Mouse (Mus musculus): ENCODE data around the gene Prkcsh. TPM values are rescaled to one million over a fixed set of nuclear protein-coding genes. Genes with fewer than 3 reads are reported as not detected.

Prkcsh gene
- polyA plus RNA-seq, 1 experiment from 2014 or later = 93.8 TPM

GRCm38 (mm10) chr9:22049721-22050270, 47.2 kb downstream of the Prkcsh start:
- Histone ChIP-seq H3K4me2 (ENCODE audit: low read length) (peak overlapping the region; percentile 13; the same call in 1 of the 2 replicates), H3K9me3 (ENCODE audit: control insufficient read depth, low read length) (no peaks in the 10 kb centered on the region), H3K36me3 (ENCODE audit: control insufficient read depth, insufficient read depth, low read length) (no peaks in the 10 kb centered on the region), H3K27ac (ENCODE audit: low read depth) (no peak overlapping the region), H3K4me3 (ENCODE audit: low read depth, low read length) (peak overlapping the region; percentile 28), H3K27me3 (replicated peaks; ENCODE audit: control insufficient read depth, insufficient read depth, low read length) (peaks cover 64% of the 10 kb centered on the region), H3K4me1 (replicated peaks; ENCODE audit: control insufficient read depth, insufficient read depth, low read length) (peaks cover 17% of the 10 kb centered on the region), H3K9ac (ENCODE audit: low read length) (no peak overlapping the region)
- DNase-seq (ENCODE audit: low spot score) (no peak), ATAC-seq (replicated peaks; ENCODE audit: low FRiP score, low TSS enrichment, low read depth) (no peak)
- WGBS = 52% methylated on average over 4 of the region's 4 CpGs

DNA sequence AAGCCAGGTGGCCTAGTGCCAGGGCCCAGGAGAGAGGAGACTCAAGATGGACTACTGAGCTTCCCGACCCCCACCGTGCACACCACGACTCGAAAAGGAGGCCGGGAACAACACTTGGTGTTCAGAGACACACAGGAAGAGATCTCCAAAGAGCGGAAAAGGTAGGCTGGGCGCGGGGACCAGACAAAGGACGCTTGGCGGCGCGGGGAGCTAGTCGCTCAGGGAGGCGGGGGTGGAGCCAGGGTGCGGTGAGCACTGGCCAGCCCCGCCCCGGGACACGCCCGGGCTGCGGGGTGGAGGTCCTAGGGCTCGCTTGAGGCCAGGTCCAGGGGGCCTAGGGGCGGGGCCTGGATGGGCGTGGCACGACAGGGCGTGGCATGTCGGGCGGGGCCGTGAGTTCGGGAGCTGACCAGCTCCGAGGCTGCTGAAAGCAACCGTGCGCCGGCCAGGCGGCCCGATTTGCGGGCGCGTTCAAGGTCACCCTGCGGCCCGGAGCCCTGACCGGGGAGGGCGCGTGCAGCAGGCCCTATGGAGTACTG, 47.8 kb downstream of the Prkcsh start:
- Histone ChIP-seq H3K27me3 (replicated peaks; ENCODE audit: control insufficient read depth, insufficient read depth, low read length) (peaks cover 70% of the 10 kb centered on the region), H3K4me2 (ENCODE audit: low read length) (peak overlapping the region; percentile 56), H3K27ac (ENCODE audit: low read depth) (no peak overlapping the region), H3K9me3 (ENCODE audit: control insufficient read depth, low read length) (no peaks in the 10 kb centered on the region), H3K4me1 (replicated peaks; ENCODE audit: control insufficient read depth, insufficient read depth, low read length) (peaks cover 18% of the 10 kb centered on the region), H3K9ac (ENCODE audit: low read length) (no peak overlapping the region), H3K4me3 (ENCODE audit: low read depth, low read length) (peak overlapping the region; percentile 28), H3K36me3 (ENCODE audit: control insufficient read depth, insufficient read depth, low read length) (no peaks in the 10 kb centered on the region)
- ATAC-seq (replicated peaks; ENCODE audit: low FRiP score, low TSS enrichment, low read depth) (peak; percentile 45; the same call in 1 of the 2 replicates), DNase-seq (ENCODE audit: low spot score) (peak; percentile 82)
- 2% methylated on average over 43 of the region's 43 CpGs for WGBS

- Histone ChIP-seq H3K4me2 (ENCODE audit: low read length) (peak overlapping the region; percentile 56), H3K9ac (ENCODE audit: low read length) (no peak overlapping the region), H3K36me3 (ENCODE audit: control insufficient read depth, insufficient read depth, low read length) (no peaks in the 10 kb centered on the region), H3K4me1 (replicated peaks; ENCODE audit: control insufficient read depth, insufficient read depth, low read length) (peaks cover 18% of the 10 kb centered on the region), H3K27ac (ENCODE audit: low read depth) (no peak overlapping the region), H3K4me3 (ENCODE audit: low read depth, low read length) (peak overlapping the region; percentile 28), H3K27me3 (replicated peaks; ENCODE audit: control insufficient read depth, insufficient read depth, low read length) (peaks cover 77% of the 10 kb centered on the region), H3K9me3 (ENCODE audit: control insufficient read depth, low read length) (no peaks in the 10 kb centered on the region)
- ATAC-seq (replicated peaks; ENCODE audit: low FRiP score, low TSS enrichment, low read depth) = 0 out of 2 replicates have a peak, but pooled peaks have one; percentile 1
- DNase-seq (ENCODE audit: low spot score) = peak; percentile 59
- WGBS = 2% methylated on average over 57 of the region's 67 CpGs
Observed at GRCm38 (mm10) chr9:22051161-22051957, 48.8 kb downstream of the Prkcsh start.

DNA sequence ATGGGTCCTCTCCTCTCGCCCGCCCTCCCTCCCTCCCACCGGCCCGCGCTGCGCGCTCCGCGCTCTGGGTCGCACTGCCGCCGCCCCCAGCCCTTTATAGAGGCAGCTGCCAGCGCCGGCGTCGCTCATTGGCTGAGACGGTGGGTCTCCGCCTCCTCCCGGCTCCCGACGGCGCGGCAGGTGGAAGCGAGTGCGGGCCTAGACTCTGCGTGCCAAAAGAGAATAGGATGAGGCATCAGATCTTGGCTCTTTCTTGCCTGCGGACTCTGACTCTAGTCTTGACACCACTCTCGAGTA, 49.3 kb downstream of the Prkcsh start, which contains the start of gene Elavl3:
Elavl3 (minus strand) TSS at position 66 of the 297 bp plus-strand sequence.
- DNase-seq (ENCODE audit: low spot score) = peak; percentile 59
- Histone ChIP-seq H3K27ac (ENCODE audit: low read depth) (no peak within 1 kb of the TSS), H3K4me3 (ENCODE audit: low read depth, low read length) (peak within 1 kb of the TSS; percentile 28), H3K4me2 (ENCODE audit: low read length) (peak within 1 kb of the TSS; percentile 56), H3K9ac (ENCODE audit: low read length) (no peak within 1 kb of the TSS), H3K4me1 (replicated peaks; ENCODE audit: control insufficient read depth, insufficient read depth, low read length) (peaks cover 18% of the 10 kb centered on the region), H3K36me3 (ENCODE audit: control insufficient read depth, insufficient read depth, low read length) (peaks cover 2% of the 10 kb centered on the region; the same call in 1 of the 2 replicates), H3K9me3 (ENCODE audit: control insufficient read depth, low read length) (no peaks in the 10 kb centered on the region), H3K27me3 (replicated peaks; ENCODE audit: control insufficient read depth, insufficient read depth, low read length) (peaks cover 77% of the 10 kb centered on the region)
- 1% methylated on average over 26 of the region's 28 CpGs for WGBS
- ATAC-seq (replicated peaks; ENCODE audit: low FRiP score, low TSS enrichment, low read depth) = 0 out of 2 replicates have a peak, but pooled peaks have one; percentile 17

DNA sequence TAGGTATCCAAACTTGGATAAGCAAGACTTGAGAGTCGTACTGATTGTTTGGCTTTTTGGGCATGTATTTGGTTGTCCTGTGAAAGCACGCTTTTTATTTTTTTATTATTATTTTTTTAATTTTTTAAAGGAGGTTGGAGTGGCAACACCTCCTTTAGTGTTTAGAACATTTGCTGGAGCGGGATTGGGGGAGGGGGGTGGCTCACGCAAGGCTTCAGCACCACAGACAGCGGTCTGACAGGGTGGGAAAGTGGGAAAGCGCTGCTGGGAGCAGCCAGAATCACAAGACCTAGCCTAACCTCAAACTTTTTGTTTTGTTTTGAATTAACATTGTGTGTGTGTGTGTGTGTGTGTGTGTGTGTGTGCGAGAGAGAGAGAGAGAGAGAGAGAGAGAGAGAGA, 51.1 kb downstream of the Prkcsh start:
- WGBS = 28% methylated on average over 6 of the region's 7 CpGs
- H3K9ac ChIP-seq (ENCODE audit: low read length) = no peak overlapping the region
- DNase-seq (ENCODE audit: low spot score) = peak; percentile 73
- H3K27ac ChIP-seq (ENCODE audit: low read depth) = no peak overlapping the region
- H3K9me3 ChIP-seq (ENCODE audit: control insufficient read depth, low read length) = no peaks in the 10 kb centered on the region
- H3K27me3 ChIP-seq (replicated peaks; ENCODE audit: control insufficient read depth, insufficient read depth, low read length) = peaks cover 71% of the 10 kb centered on the region
- H3K4me3 ChIP-seq (ENCODE audit: low read depth, low read length) = no peak overlapping the region
- peaks cover 19% of the 10 kb centered on the region for H3K36me3 ChIP-seq (ENCODE audit: control insufficient read depth, insufficient read depth, low read length)
- ATAC-seq (replicated peaks; ENCODE audit: low FRiP score, low TSS enrichment, low read depth) = no peak
- H3K4me2 ChIP-seq (ENCODE audit: low read length) = no peak overlapping the region
- peaks cover 18% of the 10 kb centered on the region for H3K4me1 ChIP-seq (replicated peaks; ENCODE audit: control insufficient read depth, insufficient read depth, low read length)

- Histone ChIP-seq H3K27ac (ENCODE audit: low read depth) (no peak overlapping the region), H3K36me3 (ENCODE audit: control insufficient read depth, insufficient read depth, low read length) (peaks cover 27% of the 10 kb centered on the region), H3K27me3 (replicated peaks; ENCODE audit: control insufficient read depth, insufficient read depth, low read length) (peaks cover 63% of the 10 kb centered on the region), H3K9ac (ENCODE audit: low read length) (no peak overlapping the region), H3K4me3 (ENCODE audit: low read depth, low read length) (0 out of 2 replicates have a peak overlapping the region, but pooled peaks have one; percentile 6), H3K4me2 (ENCODE audit: low read length) (peak overlapping the region; percentile 33), H3K4me1 (replicated peaks; ENCODE audit: control insufficient read depth, insufficient read depth, low read length) (peaks cover 18% of the 10 kb centered on the region), H3K9me3 (ENCODE audit: control insufficient read depth, low read length) (no peaks in the 10 kb centered on the region)
- ATAC-seq (replicated peaks; ENCODE audit: low FRiP score, low TSS enrichment, low read depth) (peak; percentile 22), DNase-seq (ENCODE audit: low spot score) (peak; percentile 83)
- WGBS = 2% methylated on average over 32 of the region's 32 CpGs
Observed at GRCm38 (mm10) chr9:22054411-22055076, 51.9 kb downstream of the Prkcsh start.

DNA sequence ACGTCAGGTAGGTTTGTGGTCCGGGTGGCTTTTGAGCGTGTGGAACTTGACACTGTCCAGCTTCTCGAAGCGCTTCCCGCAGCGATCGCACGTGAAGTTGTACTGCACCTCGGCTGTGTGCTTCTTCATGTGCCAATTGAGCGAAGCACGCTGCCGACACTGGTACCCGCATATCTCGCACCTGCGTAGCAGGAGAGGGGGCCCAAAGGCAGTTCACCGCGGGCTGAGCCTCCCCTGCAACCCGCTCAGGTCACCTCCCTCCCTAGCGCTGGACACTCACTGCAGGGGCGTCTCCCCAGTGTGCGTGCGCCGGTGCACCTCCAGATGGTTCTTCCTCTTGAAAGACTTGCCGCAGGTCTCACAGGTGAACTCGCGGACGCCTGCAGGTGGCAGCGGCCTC, 53.1 kb downstream of the Prkcsh start:
- Histone ChIP-seq H3K4me3 (ENCODE audit: low read depth, low read length) (no peak overlapping the region), H3K36me3 (ENCODE audit: control insufficient read depth, insufficient read depth, low read length) (peaks cover 31% of the 10 kb centered on the region)
- WGBS = 32% methylated on average over 29 of the region's 29 CpGs

DNA sequence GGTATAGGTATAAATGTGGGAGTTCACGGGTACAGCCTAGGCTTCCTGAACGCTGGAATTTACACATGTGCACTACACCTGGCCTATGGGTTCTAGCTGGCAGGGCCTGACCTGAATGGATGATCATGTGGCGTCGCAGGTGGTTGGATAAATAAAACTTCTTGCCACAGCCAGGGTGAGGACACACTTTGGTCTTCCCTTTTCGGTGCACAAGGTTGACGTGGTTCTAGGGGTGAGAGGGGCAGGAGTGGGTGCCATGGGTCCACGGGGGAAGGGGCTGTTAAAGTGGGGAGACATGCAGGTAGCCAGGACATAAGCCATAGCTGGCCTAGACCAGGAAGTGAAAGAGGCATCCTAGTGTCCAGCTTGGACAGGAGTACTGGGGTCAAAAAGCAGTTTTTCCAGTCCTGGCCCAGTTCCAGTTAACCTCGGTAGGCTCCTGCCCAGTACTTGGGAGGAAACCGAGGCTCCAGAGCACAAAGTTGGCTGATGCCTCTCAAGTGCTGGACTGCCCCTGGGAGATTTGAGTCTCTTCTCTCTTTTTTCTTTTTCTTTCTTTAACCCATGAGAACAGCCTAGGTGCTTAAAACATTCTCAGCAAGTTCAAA, 53.8 kb downstream of the Prkcsh start:
- no peak for DNase-seq (ENCODE audit: low spot score)

More for the DNA sequence above, 53.1 kb downstream of the Prkcsh start:
- DNase-seq (ENCODE audit: low spot score) (no peak), ATAC-seq (replicated peaks; ENCODE audit: low FRiP score, low TSS enrichment, low read depth) (no peak)
- Histone ChIP-seq H3K27ac (ENCODE audit: low read depth) (no peak overlapping the region), H3K4me2 (ENCODE audit: low read length) (no peak overlapping the region), H3K9ac (ENCODE audit: low read length) (no peak overlapping the region), H3K9me3 (ENCODE audit: control insufficient read depth, low read length) (no peaks in the 10 kb centered on the region), H3K4me1 (replicated peaks; ENCODE audit: control insufficient read depth, insufficient read depth, low read length) (peaks cover 14% of the 10 kb centered on the region), H3K27me3 (replicated peaks; ENCODE audit: control insufficient read depth, insufficient read depth, low read length) (peaks cover 51% of the 10 kb centered on the region)

More for the DNA sequence above, 53.8 kb downstream of the Prkcsh start:
- Histone ChIP-seq H3K36me3 (ENCODE audit: control insufficient read depth, insufficient read depth, low read length) (peaks cover 37% of the 10 kb centered on the region), H3K27ac (ENCODE audit: low read depth) (no peak overlapping the region), H3K4me3 (ENCODE audit: low read depth, low read length) (no peak overlapping the region), H3K27me3 (replicated peaks; ENCODE audit: control insufficient read depth, insufficient read depth, low read length) (peaks cover 44% of the 10 kb centered on the region), H3K9me3 (ENCODE audit: control insufficient read depth, low read length) (no peaks in the 10 kb centered on the region), H3K4me2 (ENCODE audit: low read length) (no peak overlapping the region), H3K9ac (ENCODE audit: low read length) (no peak overlapping the region), H3K4me1 (replicated peaks; ENCODE audit: control insufficient read depth, insufficient read depth, low read length) (peaks cover 9% of the 10 kb centered on the region)
- WGBS = 74% methylated on average over 9 of the region's 9 CpGs
- ATAC-seq (replicated peaks; ENCODE audit: low FRiP score, low TSS enrichment, low read depth) = no peak

Data from intestine, embryonic 14.5 days (tissue).